Mouse (Mus musculus) hindbrain, embryonic 14.5 days (tissue): ENCODE measurements around the gene Tmem240. TPM values are rescaled to one million over a fixed set of nuclear protein-coding genes. Genes with fewer than 3 reads are reported as not detected.
"Not testable (repeated sequence)": the region's sequence is repeated elsewhere in the genome, so short reads cannot be mapped to it uniquely, and the experiment has no call there.

Experiments used
- ATAC-seq: fragments of 200-750 bp; cut with Nextera tagmentation; 2 replicates; pipeline ENCODE4 v1.8.0; 2017; ENCODE audit warnings: moderate number of reproducible peaks, mild to moderate bottlenecking, moderate TSS enrichment, moderate library complexity; ENCODE audit not compliant: low FRiP score
- DNase-seq: peaks from one replicate; pipeline ENCODE4 v3.0.0-alpha.2; 2015; ENCODE audit warnings: low spot score
- H3K27ac ChIP-seq: fragments of 300-500 bp; sonication (generic); 2 replicates; pipeline ENCODE4 v1.5.1; 2014; ENCODE audit warnings: mild to moderate bottlenecking, moderate library complexity
- H3K27me3 ChIP-seq: fragments of 300-500 bp; sonication (generic); 2 replicates; pipeline ENCODE4 v1.6.1; 2014; ENCODE audit warnings: mild to moderate bottlenecking, low read length, mixed read lengths; ENCODE audit not compliant: control insufficient read depth, insufficient read depth
- H3K36me3 ChIP-seq: fragments of 300-500 bp; sonication (generic); replicated peaks from 2 replicates; pipeline ENCODE4 v1.6.1; 2014; ENCODE audit not compliant: control insufficient read depth, insufficient read depth
- H3K4me1 ChIP-seq: fragments of 300-500 bp; sonication (generic); replicated peaks from 2 replicates; pipeline ENCODE4 v1.6.1; 2014; ENCODE audit warnings: antibody characterized with exemption, low read length, mixed read lengths; ENCODE audit not compliant: control insufficient read depth, insufficient read depth
- H3K4me2 ChIP-seq: fragments of 300-500 bp; sonication (generic); replicated peaks from 2 replicates; pipeline ENCODE4 v1.6.1; 2014; ENCODE audit warnings: mild to moderate bottlenecking, moderate library complexity
- H3K4me3 ChIP-seq: fragments of 300-500 bp; sonication (generic); replicated peaks from 2 replicates; pipeline ENCODE4 v1.5.1; 2014; ENCODE audit warnings: mild to moderate bottlenecking, low read length
- H3K9ac ChIP-seq: fragments of 300-500 bp; sonication (generic); 2 replicates; pipeline ENCODE4 v1.6.1; 2014
- H3K9me3 ChIP-seq: fragments of 300-500 bp; sonication (generic); 2 replicates; pipeline ENCODE4 v1.6.1; 2016; ENCODE audit warnings: low read length; ENCODE audit not compliant: control insufficient read depth
- WGBS: fragments of 180-500 bp; shearing (Covaris S2); extraction: QIAGEN DNeasy Blood & Tissue Kit; methylation state at CpG from one replicate; pipeline ENCODE4 v1.1.7; 2014; 5-methylcytosine and 5-hydroxymethylcytosine counted together
- microRNA-seq: library from miRNA; unstranded; fragments of <30 nt; microRNA quantifications from one replicate; pipeline ENCODE4, GENCODE M21; 2016
- polyA plus RNA-seq: library from polyadenylated mRNA; unstranded; fragments of >200 nt; fragmentation: Nextera tagmentation; extraction: Ambion mirVana; gene quantifications from 2 replicates; pipeline ENCODE4 v1.2.1, GENCODE M21; 2014

Gene Tmem240
- polyA plus RNA-seq, 1 experiment from 2014 or later: 9.3 TPM

GRCm38 (mm10) chr4:155785819-155786218 is 51.2 kb downstream of the Tmem240 start, which contains the start of gene Tmem88b:
Tmem88b (minus strand) TSS chr4:155785874.
- no peak for DNase-seq
- H3K36me3 ChIP-seq: no peaks in the 10 kb centered on the region
- H3K9ac ChIP-seq: peak within 1 kb of the TSS; percentile 81
- 62% methylated on average over 5 of the region's 5 CpGs for WGBS
- peak within 1 kb of the TSS; percentile 56 for H3K4me3 ChIP-seq
- H3K9me3 ChIP-seq: no peaks in the 10 kb centered on the region
- H3K27ac ChIP-seq: no peak within 1 kb of the TSS
- no peak for ATAC-seq
- no peaks in the 10 kb centered on the region for H3K27me3 ChIP-seq
- peak within 1 kb of the TSS; percentile 61 for H3K4me2 ChIP-seq
- H3K4me1 ChIP-seq: peaks cover 11% of the 10 kb centered on the region

DNA sequence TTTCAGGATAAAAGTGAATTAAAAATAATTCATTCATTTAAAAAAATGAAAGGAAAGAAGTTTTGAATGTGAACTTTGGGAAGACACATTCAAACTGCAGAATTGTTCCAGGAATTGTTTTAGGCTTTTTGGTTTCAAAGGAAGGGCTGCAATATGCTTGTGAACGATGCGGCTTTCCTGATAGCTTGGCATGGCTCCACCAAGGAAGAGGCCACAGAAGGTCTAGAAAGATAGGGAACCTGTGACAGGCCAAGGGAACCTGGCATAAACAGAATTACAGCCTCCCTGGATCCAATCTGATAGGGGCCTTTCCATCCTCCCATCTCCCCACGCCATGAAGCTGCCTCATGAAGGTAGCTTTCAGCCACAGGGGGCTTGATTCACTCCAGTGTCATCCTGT is 53.7 kb downstream of the Tmem240 start:
- no peak for DNase-seq
- WGBS: 76% methylated on average over 3 of the region's 3 CpGs
- no peak overlapping the region for H3K9ac ChIP-seq
- no peak overlapping the region for H3K4me2 ChIP-seq
- H3K36me3 ChIP-seq: no peaks in the 10 kb centered on the region
- no peaks in the 10 kb centered on the region for H3K9me3 ChIP-seq
- H3K27me3 ChIP-seq: no peaks in the 10 kb centered on the region
- no peak overlapping the region for H3K27ac ChIP-seq
- no peak for ATAC-seq
- peaks cover 10% of the 10 kb centered on the region for H3K4me1 ChIP-seq
- no peak overlapping the region for H3K4me3 ChIP-seq

DNA sequence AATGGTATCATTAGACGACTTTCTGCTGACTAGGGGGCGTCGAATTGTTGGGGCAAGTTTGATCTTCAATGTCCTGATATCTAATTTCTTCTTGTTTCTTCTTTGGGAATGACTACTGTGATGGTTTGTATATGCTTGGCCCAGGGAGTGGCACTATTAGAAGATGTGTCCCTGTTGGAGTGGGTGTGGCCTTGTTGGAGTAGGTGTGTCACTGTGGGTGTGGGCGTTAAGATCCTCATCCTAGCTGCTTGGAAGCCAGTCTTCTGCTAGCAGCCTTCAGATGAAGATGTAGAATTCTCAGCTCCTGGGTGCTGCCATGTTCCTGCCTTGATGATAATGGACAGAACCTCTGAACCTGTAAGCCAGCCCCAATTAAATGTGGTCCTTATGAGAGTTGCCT is 54.2 kb downstream of the Tmem240 start:
- H3K36me3 ChIP-seq, DNase-seq, H3K27ac ChIP-seq, H3K9ac ChIP-seq, H3K4me1 ChIP-seq, H3K27me3 ChIP-seq, H3K4me3 ChIP-seq, H3K4me2 ChIP-seq, ATAC-seq, H3K9me3 ChIP-seq: not testable (repeated sequence)
- 82% methylated on average over 4 of the region's 4 CpGs for WGBS

- H3K27me3 ChIP-seq: no peaks in the 10 kb centered on the region
These were observed 55.5 kb downstream of the Tmem240 start, which contains the start of gene Ankrd65 for GRCm38 (mm10) chr4:155790021-155790489. Ankrd65 (plus strand) TSS chr4:155790439.

More at GRCm38 (mm10) chr4:155790021-155790489, 55.5 kb downstream of the Tmem240 start, which contains the start of gene Ankrd65:
- H3K36me3 ChIP-seq: no peaks in the 10 kb centered on the region
- H3K27ac ChIP-seq: no peak within 1 kb of the TSS
- ATAC-seq (no peak), DNase-seq (no peak)
- H3K4me2 ChIP-seq: no peak within 1 kb of the TSS
- no peak within 1 kb of the TSS for H3K9ac ChIP-seq
- WGBS: 60% methylated on average over 3 of the region's 3 CpGs
- no peak within 1 kb of the TSS for H3K4me3 ChIP-seq
- H3K9me3 ChIP-seq: no peaks in the 10 kb centered on the region
- H3K4me1 ChIP-seq: 0 out of 2 replicates have a peak, but pooled peaks cover 3% of the 10 kb centered on the region

Small RNA genes lying within 50 kb of the gene (microRNA-seq; reads per million reads assigned to microRNA genes)
- gene Gm27743: not detected

Other genes starting within 250 kb of the Tmem240 start
- 1,126 and 1,185 TPM in 2 replicates for gene Gnb1, start 243.4 kb upstream of the Tmem240 start, polyA plus RNA-seq
- gene Nadk, start 172.4 kb upstream of the Tmem240 start, polyA plus RNA-seq: 82.9 and 92.1 TPM in 2 replicates
- 19.9 and 23.6 TPM in 2 replicates for gene Slc35e2, start 133.4 kb upstream of the Tmem240 start, polyA plus RNA-seq
- gene Cdk11b, start 109.9 kb upstream of the Tmem240 start, polyA plus RNA-seq: 43.2 and 47.7 TPM in 2 replicates
- gene Gm10563, start 89.4 kb upstream of the Tmem240 start, polyA plus RNA-seq: not detected in 2 replicates
- gene Mmp23, start 81.4 kb upstream of the Tmem240 start, polyA plus RNA-seq: 2.7 and 2.9 TPM in 2 replicates
- 44.9 and 46.1 TPM in 2 replicates for gene Mib2, start 65.6 kb upstream of the Tmem240 start, polyA plus RNA-seq
- 9.0 and 10.3 TPM in 2 replicates for gene Fndc10, start 40.5 kb upstream of the Tmem240 start, polyA plus RNA-seq
- gene Ssu72, start 30.0 kb upstream of the Tmem240 start, polyA plus RNA-seq: 164 and 169 TPM in 2 replicates
- gene Atad3a, start 26.3 kb downstream of the Tmem240 start, polyA plus RNA-seq: 73.0 and 82.2 TPM in 2 replicates
- 24.7 and 27.6 TPM in 2 replicates for gene Vwa1, start 39.9 kb downstream of the Tmem240 start, polyA plus RNA-seq
- 0.84 and 0.93 TPM in 2 replicates for gene Tmem88b, start 51.1 kb downstream of the Tmem240 start, polyA plus RNA-seq
- gene Ankrd65, start 55.6 kb downstream of the Tmem240 start, polyA plus RNA-seq: not detected in 2 replicates
- gene Mrpl20, start 68.1 kb downstream of the Tmem240 start, polyA plus RNA-seq: 265 and 267 TPM in 2 replicates
- 131 and 133 TPM in 2 replicates for gene Ccnl2, start 77.7 kb downstream of the Tmem240 start, polyA plus RNA-seq
- 114 and 126 TPM in 2 replicates for gene Aurkaip1, start 96.5 kb downstream of the Tmem240 start, polyA plus RNA-seq
- gene Mxra8, start 104.9 kb downstream of the Tmem240 start, polyA plus RNA-seq: 24.5 and 25.8 TPM in 2 replicates
- gene Dvl1, start 112.6 kb downstream of the Tmem240 start, polyA plus RNA-seq: 13.6 and 15.6 TPM in 2 replicates
- gene Tas1r3, start 128.6 kb downstream of the Tmem240 start, polyA plus RNA-seq: 0.40 and 0.41 TPM in 2 replicates
- gene Cptp, start 134.6 kb downstream of the Tmem240 start, polyA plus RNA-seq: 33.5 TPM in 2 replicates
- 69.6 and 71.4 TPM in 2 replicates for gene Ints11, start 134.7 kb downstream of the Tmem240 start, polyA plus RNA-seq
- gene Pusl1, start 157.0 kb downstream of the Tmem240 start, polyA plus RNA-seq: 51.8 and 53.8 TPM in 2 replicates
- gene Acap3, start 157.0 kb downstream of the Tmem240 start, polyA plus RNA-seq: 71.8 and 73.5 TPM in 2 replicates
- gene Ube2j2, start 209.0 kb downstream of the Tmem240 start, polyA plus RNA-seq: 120 and 125 TPM in 2 replicates
- gene C1qtnf12, start 227.5 kb downstream of the Tmem240 start, polyA plus RNA-seq: 11.2 and 13.5 TPM in 2 replicates